Mouse (Mus musculus) bone marrow, adult 2 months (tissue): ENCODE data around the gene Trp63. TPM values are rescaled to one million over a fixed set of nuclear protein-coding genes. Genes with fewer than 3 reads are reported as not detected.
"Not testable (repeated sequence)": the region's sequence is repeated elsewhere in the genome, so short reads cannot be mapped to it uniquely, and the experiment has no call there.

Experiments used
- H3K27ac ChIP-seq: fragments of 200-500 bp; 2 replicates; pipeline ENCODE4 v1.5.1; 2012; ENCODE audit warnings: low read depth, mild to moderate bottlenecking, control low read depth, inconsistent platforms, low read length; ENCODE audit not compliant: control insufficient read depth, poor library complexity, insufficient read depth
- H3K4me1 ChIP-seq: fragments of 200-500 bp; 2 replicates; pipeline ENCODE4 v1.6.1; 2011; ENCODE audit warnings: low read length; ENCODE audit not compliant: control insufficient read depth, insufficient read depth
- H3K4me3 ChIP-seq: fragments of 200-500 bp; replicated peaks from 2 replicates; pipeline ENCODE3; 2011; ENCODE audit warnings: mild to moderate bottlenecking, low read depth, low read length, control low read depth; ENCODE audit not compliant: control insufficient read depth
- CTCF ChIP-seq: fragments of 200-500 bp; IDR thresholded peaks from 2 replicates; pipeline ENCODE4 v1.5.1; 2011; ENCODE audit warnings: low read length, control low read depth; ENCODE audit not compliant: control insufficient read depth, insufficient read depth
- POLR2A ChIP-seq: fragments of 200-500 bp; IDR thresholded peaks from 2 replicates; pipeline ENCODE4 v1.6.1; 2011; ENCODE audit warnings: low read depth, mild to moderate bottlenecking, control low read depth, low read length, borderline replicate concordance; ENCODE audit not compliant: control insufficient read depth
- whole genome bisulfite sequencing: fragments of 180-500 bp; shearing (Covaris S2); methylation state at CpG from one replicate; pipeline ENCODE4 v1.1.7; 2018; 5-methylcytosine and 5-hydroxymethylcytosine counted together
- polyA plus RNA-seq: library from polyadenylated mRNA; stranded (reverse); fragments of >200 nt; gene quantifications from 2 replicates; pipeline ENCODE4 v1.2.4, GENCODE M21; 2011; ENCODE audit warnings: low replicate concordance; ENCODE audit not compliant: missing spikeins, insufficient read depth, insufficient read length

Gene Trp63
- polyA plus RNA-seq, result not detected in 2 replicates

DNA sequence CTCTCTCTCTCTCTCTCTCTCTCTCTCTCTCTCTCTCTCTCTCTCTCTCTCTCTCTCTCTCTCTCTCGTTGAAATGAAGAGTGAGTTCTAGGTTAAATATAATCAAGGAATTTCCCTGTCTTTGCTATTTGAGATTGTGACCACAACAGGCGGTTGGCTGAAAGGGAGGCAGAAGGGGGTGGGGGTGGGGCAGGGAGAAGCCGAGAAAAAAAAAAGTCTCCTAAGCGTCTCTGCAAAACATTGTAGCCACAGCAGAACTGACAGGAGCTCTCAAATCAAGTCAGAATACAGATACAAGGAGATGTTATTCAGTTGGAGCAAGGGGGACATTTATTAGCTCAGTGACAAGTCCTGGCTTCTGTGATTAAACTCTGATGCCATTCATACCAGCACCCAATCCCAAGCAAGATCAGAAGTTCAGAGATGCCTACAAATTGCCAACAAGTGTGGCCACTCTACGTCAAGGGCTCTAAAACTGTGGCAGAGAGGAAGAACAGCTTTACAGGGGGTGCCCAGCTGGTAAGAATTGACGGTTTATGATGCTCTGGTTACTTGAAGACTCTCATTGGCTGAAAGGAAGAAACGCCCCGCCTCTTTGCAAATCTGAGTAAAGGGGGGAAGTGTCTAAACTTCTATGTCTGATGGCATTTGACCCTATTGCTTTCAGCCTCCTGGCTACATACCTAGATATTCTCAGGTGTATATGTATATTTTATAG lies at the start of gene Trp63:
Gene Trp63, plus strand, starts transcription at position 233 of the 718 bp plus-strand sequence.
- Histone ChIP-seq H3K4me1 (no peaks in the 10 kb centered on the region), H3K27ac (no peak within 1 kb of the TSS), H3K4me3 (no peak within 1 kb of the TSS)
- TF ChIP-seq POLR2A (no peak), CTCF (no peak)
- 40% methylated on average over 8 of the region's 8 CpGs for WGBS

DNA sequence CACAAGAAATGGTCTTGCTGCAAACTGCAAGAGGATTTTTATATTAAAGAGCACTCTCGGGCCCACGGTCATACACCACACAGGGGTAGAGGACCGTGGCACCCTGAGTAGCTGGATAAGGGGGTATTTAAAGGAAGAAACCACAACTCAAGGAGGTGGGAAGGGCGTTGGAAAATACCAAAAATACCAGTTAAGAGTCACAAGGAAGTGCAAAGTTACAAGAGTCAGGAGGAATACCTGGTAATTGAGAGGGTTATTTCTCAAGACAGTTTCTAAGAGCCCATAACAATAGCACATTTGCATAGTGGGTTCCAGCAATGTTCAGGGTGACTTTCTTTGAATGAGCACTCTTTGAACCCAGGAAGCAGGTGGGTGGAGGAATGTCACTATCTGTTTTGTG lies 38.8 kb upstream of the Trp63 start:
- WGBS, result 69% methylated on average over 4 of the region's 4 CpGs
- not testable (repeated sequence) for H3K27ac ChIP-seq, H3K4me1 ChIP-seq, H3K4me3 ChIP-seq

DNA sequence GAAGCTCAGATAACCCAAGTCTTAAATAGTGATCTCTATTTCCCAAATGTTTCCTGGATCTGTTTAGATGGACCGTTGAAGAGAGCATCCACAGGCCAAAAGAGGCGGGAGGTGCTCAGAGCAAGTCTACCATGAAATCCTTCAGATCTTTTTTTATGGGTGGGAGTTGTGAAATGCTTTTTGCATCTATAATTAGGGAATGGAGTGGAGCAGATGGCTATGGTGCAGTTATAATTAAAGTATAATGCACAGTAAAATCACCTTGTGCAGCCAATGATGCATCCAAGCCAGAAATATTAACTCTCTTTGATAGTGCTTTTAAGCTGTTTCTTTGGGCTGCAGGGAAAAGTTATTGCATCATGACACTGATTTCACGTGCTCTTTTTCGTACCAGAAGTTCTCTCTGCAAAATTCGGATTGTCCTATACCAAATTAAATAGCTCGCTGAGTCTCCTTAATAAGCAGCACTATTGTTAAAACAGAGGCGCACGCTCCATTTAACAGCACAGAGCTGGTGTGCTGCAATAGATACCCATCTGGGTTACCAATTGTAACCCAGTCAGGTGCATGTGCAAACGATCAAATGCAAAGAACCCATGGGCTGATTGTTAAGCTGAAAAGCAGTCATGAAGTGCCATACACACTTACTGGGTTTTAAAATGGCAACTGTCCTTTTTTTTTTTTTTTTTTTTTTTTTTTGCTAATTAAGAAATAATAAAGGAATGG lies 22.9 kb upstream of the Trp63 start:
- Histone ChIP-seq H3K4me1 (no peaks in the 10 kb centered on the region), H3K27ac (no peak overlapping the region), H3K4me3 (no peak overlapping the region)
- no peak for TF ChIP-seq CTCF
- no peak for TF ChIP-seq POLR2A
- 84% methylated on average over 9 of the region's 9 CpGs for WGBS

GRCm38 (mm10) chr16:25663116-25663515 lies 20.4 kb upstream of the Trp63 start:
- TF ChIP-seq CTCF, result no peak
- no peak for TF ChIP-seq POLR2A
- H3K4me1 ChIP-seq, result no peaks in the 10 kb centered on the region
- 43% methylated on average over 3 of the region's 3 CpGs for WGBS
- no peak overlapping the region for H3K4me3 ChIP-seq
- H3K27ac ChIP-seq, result no peak overlapping the region

DNA sequence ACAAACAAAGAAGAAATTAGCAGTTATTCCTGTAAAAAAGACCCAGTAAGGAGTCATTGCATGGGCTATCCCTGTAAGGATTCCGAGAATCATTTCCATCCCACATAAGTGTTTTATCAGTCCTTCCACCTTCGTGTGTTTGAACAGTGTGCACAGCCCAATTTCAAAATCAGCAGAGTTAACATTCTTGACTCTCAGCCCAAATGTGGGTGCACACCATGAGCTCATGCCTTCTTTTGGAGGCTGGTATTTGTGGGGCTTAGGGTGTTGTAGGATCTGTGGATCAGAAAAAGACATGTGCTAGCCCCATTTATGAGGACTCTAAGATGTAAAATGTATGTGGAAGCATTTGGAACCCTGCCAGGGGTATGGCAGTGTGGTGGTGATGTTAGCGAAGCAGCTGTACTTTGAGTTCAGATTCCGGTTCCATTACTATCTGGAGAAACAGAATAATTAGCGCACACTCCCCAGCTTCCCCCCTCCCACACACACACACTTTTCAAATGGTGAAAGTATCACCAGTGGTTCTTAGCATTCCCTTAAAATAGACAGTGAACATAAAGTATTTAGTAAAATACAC lies 9.6 kb upstream of the Trp63 start:
- Histone ChIP-seq H3K4me1 (no peaks in the 10 kb centered on the region), H3K27ac (no peak overlapping the region), H3K4me3 (no peak overlapping the region)
- TF ChIP-seq CTCF (no peak), POLR2A (no peak)
- WGBS, result 84% methylated on average over 5 of the region's 5 CpGs

- no peak for TF ChIP-seq CTCF
- TF ChIP-seq POLR2A, result no peak
- H3K27ac ChIP-seq, result no peak overlapping the region
- H3K4me3 ChIP-seq, result no peak overlapping the region
- WGBS, result 55% methylated on average over 5 of the region's 5 CpGs
- H3K4me1 ChIP-seq, result no peaks in the 10 kb centered on the region
Measured at GRCm38 (mm10) chr16:25680369-25680768, 3.2 kb upstream of the Trp63 start.

DNA sequence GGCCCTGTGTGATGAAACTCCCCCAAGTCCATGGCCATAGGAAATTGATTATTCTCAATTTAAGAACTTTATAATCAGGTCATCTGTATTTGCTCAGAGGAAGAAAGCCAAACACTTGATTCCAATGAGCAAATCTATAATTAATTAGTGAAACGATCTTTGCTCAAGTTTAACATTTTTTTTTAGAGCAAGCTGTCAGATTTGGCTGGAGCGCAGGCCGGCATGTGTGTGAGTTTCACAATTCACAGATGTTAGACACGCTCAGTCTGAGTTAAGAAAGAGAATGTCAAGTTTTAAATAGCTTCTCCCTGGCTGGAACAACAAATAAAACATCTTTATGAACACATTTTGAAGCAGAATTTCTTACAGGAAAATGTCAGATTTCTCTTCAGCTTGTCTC lies 1.0 kb upstream of the Trp63 start:
- Histone ChIP-seq H3K4me1 (no peaks in the 10 kb centered on the region), H3K27ac (no peak overlapping the region), H3K4me3 (no peak overlapping the region)
- TF ChIP-seq POLR2A (no peak), CTCF (no peak)
- 73% methylated on average over 4 of the region's 4 CpGs for WGBS

- H3K4me1 ChIP-seq, result no peaks in the 10 kb centered on the region
- TF ChIP-seq CTCF (no peak), POLR2A (no peak)
- no peak overlapping the region for H3K4me3 ChIP-seq
- WGBS, result 64% methylated on average over 2 of the region's 2 CpGs
- no peak overlapping the region for H3K27ac ChIP-seq
Measured at GRCm38 (mm10) chr16:25684572-25684971, 1.0 kb downstream of the Trp63 start.
